Mouse (Mus musculus): ENCODE results near the gene Slc48a1.

DNA sequence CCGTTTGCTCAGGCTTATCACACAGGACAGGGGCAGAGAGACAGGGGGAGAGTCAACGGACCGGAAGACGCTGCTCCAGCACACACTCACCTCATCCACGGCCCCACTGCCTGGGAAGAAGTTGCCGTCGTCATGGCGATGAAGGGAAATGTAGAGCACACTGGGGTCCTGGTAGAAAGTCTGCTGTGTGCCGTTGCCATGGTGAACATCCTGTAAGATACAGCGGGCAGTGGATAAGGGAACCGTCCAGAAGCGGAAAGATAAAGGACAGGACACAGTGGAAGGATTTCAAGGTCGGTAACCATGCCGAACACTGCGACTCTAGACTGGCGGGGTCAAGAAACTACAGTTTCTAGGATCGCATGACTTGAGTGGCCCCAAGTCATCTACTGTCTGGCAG lies 19.8 kb downstream of the Slc48a1 start:
- TF ChIP-seq POLR2A (IDR thresholded peaks at IDR 0.05; ENCODE audit: insufficient read depth, low read depth, low read length) (no peak), CTCF (IDR thresholded peaks at IDR 0.05; ENCODE audit: insufficient read depth, low read depth, low read length) (no peak)
